20 mouse cellular contexts compared by ENCODE assay signal in genomic region chr9:62059941-62060340, GRCm38 (mm10). TPM values are rescaled to one million over a fixed set of nuclear protein-coding genes. Genes with fewer than 3 reads are reported as not detected.
A peak's percentile ranks its signal among the peaks of the same experiment; 100 is the strongest.
DNase-seq lines count a peak whose midpoint lies in the region; ATAC-seq lines count a peak whose summit lies in the region.
"Had no signal": no experiment of that assay in that cellular context is flagged by ENCODE, and none has a peak within 500 bp of the region (broad histone marks: within the 10 kb centered on the region; RNA-seq: fewer than 3 reads in every experiment).

No protein-coding gene starts in this region.

- H3K9ac ChIP-seq in heart, embryonic 15.5 days, result no peak overlapping the region
- H3K9ac ChIP-seq: forebrain, embryonic 15.5 days; liver, postnatal 0 days had no signal

- WGBS in heart, embryonic 15.5 days, result 46% methylated on average over 11 of the region's 11 CpGs

- peak; percentile 4 for DNase-seq in gastrocnemius, adult 18-20 months (ENCODE audit: low spot score)
- DNase-seq in gastrocnemius, postnatal 4 days (ENCODE audit: low spot score in 2 of 2), result no peak
- DNase-seq in lung, postnatal 14 days, result peak; percentile 11
- no peak for DNase-seq in lung, postnatal 25 days (ENCODE audit: low spot score)
- peak; percentile 67 for DNase-seq in heart, postnatal 4 days
- no peak for DNase-seq in left cerebral cortex, adult 9 months (ENCODE audit: low spot score in 2 of 2)
- no peak for DNase-seq in testis, postnatal 10 days (ENCODE audit: low spot score)
- DNase-seq: adrenal gland, adult 8-10 months; cerebellum, adult 11 months; cerebellum, postnatal 25 days; embryo, embryonic 11 days; kidney, adult 11 months; kidney, postnatal 10 days; liver, postnatal 0 days; midbrain, embryonic 14.5 days; thymus, postnatal 25 days had no signal

- ATAC-seq in heart, embryonic 15.5 days (replicated peaks; ENCODE audit: insufficient number of reproducible peaks, insufficient read depth, low FRiP score, low read depth), result no peak
- ATAC-seq: forebrain, embryonic 15.5 days; hindbrain, postnatal 0 days; liver, postnatal 0 days had no signal

- H3K27me3 ChIP-seq in heart, embryonic 15.5 days, result no peaks in the 10 kb centered on the region
- H3K27me3 ChIP-seq: forebrain, embryonic 15.5 days had no signal

- H3K9me3 ChIP-seq in heart, embryonic 15.5 days (replicated peaks), result no peaks in the 10 kb centered on the region
- H3K9me3 ChIP-seq: forebrain, embryonic 15.5 days had no signal

- H3K4me3 ChIP-seq in heart, embryonic 15.5 days, result no peak overlapping the region
- H3K4me3 ChIP-seq: forebrain, embryonic 15.5 days had no signal

- no peaks in the 10 kb centered on the region for H3K36me3 ChIP-seq in heart, embryonic 15.5 days
- H3K36me3 ChIP-seq: forebrain, embryonic 15.5 days had no signal

- peak overlapping the region; percentile 34 for H3K4me2 ChIP-seq in heart, embryonic 15.5 days
- H3K4me2 ChIP-seq: forebrain, embryonic 15.5 days had no signal

- H3K4me1 ChIP-seq in heart, embryonic 15.5 days (replicated peaks), result peaks cover 3% of the 10 kb centered on the region; the same call in 1 of the 2 replicates
- H3K4me1 ChIP-seq: forebrain, embryonic 15.5 days had no signal

- no peak overlapping the region for H3K27ac ChIP-seq in heart, embryonic 15.5 days
- H3K27ac ChIP-seq: forebrain, embryonic 15.5 days; hindbrain, postnatal 0 days had no signal

RNA-seq across cellular contexts. Expression of gene Paqr5, which starts 33.3 kb away (rescaled TPM):
- under 1 TPM in 1 of 2 experiments, not detected in 1; 0.21 TPM for total RNA-seq in gastrocnemius, adult 18-20 months (2021)
- under 1 TPM in 1 of 2 experiments, not detected in 1; 0.23 TPM for total RNA-seq in gastrocnemius, postnatal 4 days (2021)
- 0.37 and 1.5 TPM in 2 replicates for polyA plus RNA-seq in heart, embryonic 15.5 days (2015; fragmentation: Nextera tagmentation; extraction: Ambion mirVana)
- total RNA-seq in heart, postnatal 4 days (2021), result not detected
- total RNA-seq: liver, adult 2 months had no signal

Comparison
In these comparisons a context has a peak if more than half of its experiments do, and no peak if none do; other contexts are left out.
1. DNase-seq: peak in gastrocnemius, adult 18-20 months (single experiment), lung, postnatal 14 days (single experiment) and heart, postnatal 4 days (single experiment); none in gastrocnemius, postnatal 4 days (0 of 2), lung, postnatal 25 days (single experiment), left cerebral cortex, adult 9 months (0 of 2) and testis, postnatal 10 days (single experiment).